Mouse (Mus musculus): ENCODE measurements around the gene Rplp2.
A peak's percentile ranks its signal among the peaks of the same experiment; 100 is the strongest.

The Rplp2 gene

GRCm38 (mm10) chr7:141468522-141469211, 21.5 kb downstream of the Rplp2 start:
- peak; percentile 99 for DNase-seq

GRCm38 (mm10) chr7:141469352-141469751, 22.2 kb downstream of the Rplp2 start:
- peak; percentile 96 for DNase-seq

GRCm38 (mm10) chr7:141469901-141470636, 22.9 kb downstream of the Rplp2 start:
- DNase-seq: peak; percentile 96

- no peak for DNase-seq
Measured at GRCm38 (mm10) chr7:141470637-141470944, 23.4 kb downstream of the Rplp2 start.

- DNase-seq: no peak
Measured at GRCm38 (mm10) chr7:141471236-141471635, 24.1 kb downstream of the Rplp2 start.

GRCm38 (mm10) chr7:141472226-141472625, 25.1 kb downstream of the Rplp2 start:
- no peak for DNase-seq

- no peak for DNase-seq
Measured at GRCm38 (mm10) chr7:141472763-141473162, 25.6 kb downstream of the Rplp2 start.

- peak; percentile 90 for DNase-seq
Measured at GRCm38 (mm10) chr7:141474160-141474559, 27.0 kb downstream of the Rplp2 start.

- DNase-seq: peak; percentile 99
Measured at GRCm38 (mm10) chr7:141475011-141475804, 28.0 kb downstream of the Rplp2 start, which contains the start of the genes Polr2l and Tspan4. TSS of gene Polr2l (minus strand) at chr7:141475132. TSS of gene Tspan4 (plus strand) at chr7:141475240.

- no peak for DNase-seq
Measured at GRCm38 (mm10) chr7:141475805-141476158, 28.6 kb downstream of the Rplp2 start.

GRCm38 (mm10) chr7:141476226-141476980, 29.2 kb downstream of the Rplp2 start:
- DNase-seq: peak; percentile 100

- DNase-seq: peak; percentile 98
Measured at GRCm38 (mm10) chr7:141476981-141477370, 29.8 kb downstream of the Rplp2 start.

- peak; percentile 95 for DNase-seq
Measured at GRCm38 (mm10) chr7:141477578-141478269, 30.6 kb downstream of the Rplp2 start.

GRCm38 (mm10) chr7:141478270-141478748, 31.1 kb downstream of the Rplp2 start:
- peak; percentile 97 for DNase-seq

- peak; percentile 98 for DNase-seq
Measured at GRCm38 (mm10) chr7:141480842-141481497, 33.8 kb downstream of the Rplp2 start.

- peak; percentile 95 for DNase-seq
Measured at GRCm38 (mm10) chr7:141481498-141482401, 34.6 kb downstream of the Rplp2 start.

GRCm38 (mm10) chr7:141482531-141483024, 35.4 kb downstream of the Rplp2 start:
- DNase-seq: no peak

- no peak for DNase-seq
Measured at GRCm38 (mm10) chr7:141483114-141483653, 36.0 kb downstream of the Rplp2 start.

- peak; percentile 96 for DNase-seq
Measured at GRCm38 (mm10) chr7:141484186-141485120, 37.3 kb downstream of the Rplp2 start.
